Mouse (Mus musculus) embryo, embryonic 11.5 days (tissue): ENCODE measurements around the gene Gm45208.
"Not testable (repeated sequence)": the region's sequence is repeated elsewhere in the genome, so short reads cannot be mapped to it uniquely, and the experiment has no call there.

Source experiments
- DNase-seq: peaks from one replicate; pipeline ENCODE4 v3.0.0-alpha.2; 2012; ENCODE audit warnings: low read depth, low spot score

The Gm45208 gene

DNA sequence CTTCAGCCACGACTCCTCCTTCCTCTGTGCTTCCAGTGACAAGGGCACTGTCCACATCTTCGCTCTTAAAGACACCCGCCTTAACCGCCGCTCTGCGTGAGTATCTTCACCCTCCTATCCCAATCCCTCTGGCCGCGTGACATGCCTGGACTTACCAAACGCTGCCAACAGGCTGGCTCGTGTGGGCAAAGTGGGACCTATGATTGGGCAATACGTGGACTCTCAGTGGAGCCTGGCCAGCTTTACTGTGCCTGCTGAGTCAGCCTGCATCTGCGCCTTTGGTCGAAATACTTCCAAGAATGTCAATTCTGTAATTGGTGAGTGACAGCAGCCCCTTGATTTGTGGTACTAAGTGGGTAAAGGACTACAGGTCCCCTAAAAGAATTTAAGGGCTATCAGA lies 5.1 kb downstream of the Gm45208 start:
- DNase-seq: no peak

DNA sequence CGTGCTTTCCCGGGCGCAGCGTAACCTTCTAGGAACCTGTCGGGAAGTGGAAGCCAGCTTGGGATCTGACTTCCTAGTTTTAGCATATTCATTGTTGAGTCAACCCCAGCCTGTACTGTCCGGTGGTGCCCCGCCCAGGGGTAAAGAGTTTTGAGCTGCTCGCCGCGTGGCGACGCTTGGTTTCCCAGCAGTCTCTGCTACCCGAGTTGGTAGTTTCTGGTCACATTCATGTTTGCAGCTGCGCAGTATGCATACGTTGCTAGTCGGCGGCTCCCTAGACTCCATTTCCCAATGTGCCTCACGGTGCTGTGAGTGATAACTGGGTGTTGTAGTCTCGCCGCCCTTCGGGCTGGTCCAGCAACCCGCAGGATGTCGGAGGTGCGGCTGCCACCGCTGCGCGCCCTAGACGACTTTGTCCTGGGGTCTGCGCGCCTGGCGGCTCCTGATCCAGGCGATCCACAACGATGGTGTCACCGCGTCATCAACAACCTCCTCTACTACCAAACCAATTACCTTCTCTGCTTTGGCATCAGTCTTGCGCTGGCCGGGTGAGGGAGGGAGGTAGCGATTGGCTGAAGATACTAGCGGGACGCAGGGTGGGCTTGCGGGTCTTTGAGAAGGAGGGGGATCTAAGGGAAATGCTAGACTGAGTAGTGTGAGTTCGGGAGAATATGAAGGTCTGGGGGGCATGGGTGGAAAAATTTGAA lies 6.3 kb downstream of the Gm45208 start, which contains the start of gene Praf2:
Praf2 (plus strand) TSS at position 225 of the 707 bp plus-strand sequence.
- peak; percentile 70 for DNase-seq

DNA sequence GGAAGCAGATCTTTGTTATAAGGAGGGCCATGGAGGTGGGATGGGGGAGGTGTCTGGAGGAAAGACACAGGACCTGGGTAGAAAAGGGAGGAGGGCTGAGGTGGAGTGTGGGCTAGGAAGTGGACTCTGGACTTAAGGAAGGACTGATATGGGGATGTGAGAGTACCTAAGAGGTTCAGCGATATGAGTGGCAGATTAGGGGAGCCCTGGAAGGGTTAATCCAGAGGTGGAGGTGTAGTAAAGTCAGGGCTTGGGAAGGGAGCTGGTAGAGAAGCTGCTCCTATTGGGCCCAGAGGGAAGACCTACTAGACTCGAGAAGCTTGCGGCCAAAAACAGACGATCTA lies 6.8 kb downstream of the Gm45208 start:
- DNase-seq: no peak

DNA sequence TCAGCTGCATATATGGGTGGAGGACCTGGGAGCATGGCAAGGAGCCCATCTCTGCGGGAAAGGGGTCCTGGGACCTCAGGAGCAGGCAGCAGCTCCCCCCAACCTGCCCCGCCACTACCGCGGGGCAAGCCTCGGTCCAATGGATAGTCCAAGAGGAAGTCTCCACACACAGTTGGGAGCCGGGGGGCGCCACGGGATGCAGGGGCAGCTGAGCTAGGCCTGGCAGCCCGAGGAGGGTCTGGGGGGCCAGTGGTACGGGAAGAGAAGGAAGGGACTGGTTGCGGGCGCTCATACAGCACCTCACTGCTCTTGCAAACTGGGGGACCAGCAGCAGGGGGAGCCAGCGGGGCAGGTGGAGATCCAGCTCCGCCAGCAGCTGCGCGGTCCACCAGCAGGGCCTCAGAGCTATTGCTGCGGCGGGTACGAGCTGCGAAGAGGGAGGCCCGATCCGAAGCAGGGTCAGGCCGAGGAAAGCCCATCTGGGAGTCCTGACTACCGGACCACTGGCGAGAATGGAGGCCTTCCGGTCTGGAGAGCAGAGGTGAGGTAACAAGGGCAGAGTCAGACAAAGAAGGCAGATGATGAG lies 11.6 kb downstream of the Gm45208 start:
- no peak for DNase-seq

DNA sequence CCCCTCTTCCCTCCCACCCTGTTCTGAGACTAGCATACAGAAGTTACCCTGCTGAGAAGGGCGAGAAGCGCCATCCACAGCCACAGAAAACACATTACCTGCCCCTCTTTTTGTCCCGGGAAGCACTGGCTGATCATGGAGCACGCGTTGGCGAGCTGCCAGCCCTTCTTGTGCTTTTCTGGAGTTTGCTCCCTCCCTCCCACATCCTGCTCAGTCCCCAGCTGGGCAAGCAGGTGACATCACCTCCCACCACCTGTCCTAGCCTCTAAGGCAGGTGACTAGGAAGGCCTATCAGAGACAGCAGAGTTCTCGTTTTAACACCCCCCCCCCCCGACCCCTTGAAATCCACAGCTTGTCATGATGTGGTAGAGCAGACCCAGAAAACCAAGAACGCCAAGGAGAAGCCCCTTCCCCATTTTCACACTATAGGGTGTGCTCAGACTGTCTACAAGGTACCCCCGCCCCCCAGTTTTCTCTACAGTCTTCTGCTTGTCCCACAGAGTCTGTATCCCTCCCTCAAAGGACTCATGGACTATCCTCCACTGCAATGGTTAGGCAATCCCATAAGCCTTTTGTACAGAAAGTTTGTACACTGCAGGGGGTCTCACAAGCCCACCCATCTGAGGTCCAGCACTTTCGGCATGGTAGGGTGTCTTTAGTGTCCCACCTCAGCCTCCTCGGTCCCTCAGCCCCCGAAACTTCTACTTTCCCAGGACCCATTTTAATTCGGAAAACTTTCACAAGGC lies 17.5 kb downstream of the Gm45208 start:
- DNase-seq: no peak

DNA sequence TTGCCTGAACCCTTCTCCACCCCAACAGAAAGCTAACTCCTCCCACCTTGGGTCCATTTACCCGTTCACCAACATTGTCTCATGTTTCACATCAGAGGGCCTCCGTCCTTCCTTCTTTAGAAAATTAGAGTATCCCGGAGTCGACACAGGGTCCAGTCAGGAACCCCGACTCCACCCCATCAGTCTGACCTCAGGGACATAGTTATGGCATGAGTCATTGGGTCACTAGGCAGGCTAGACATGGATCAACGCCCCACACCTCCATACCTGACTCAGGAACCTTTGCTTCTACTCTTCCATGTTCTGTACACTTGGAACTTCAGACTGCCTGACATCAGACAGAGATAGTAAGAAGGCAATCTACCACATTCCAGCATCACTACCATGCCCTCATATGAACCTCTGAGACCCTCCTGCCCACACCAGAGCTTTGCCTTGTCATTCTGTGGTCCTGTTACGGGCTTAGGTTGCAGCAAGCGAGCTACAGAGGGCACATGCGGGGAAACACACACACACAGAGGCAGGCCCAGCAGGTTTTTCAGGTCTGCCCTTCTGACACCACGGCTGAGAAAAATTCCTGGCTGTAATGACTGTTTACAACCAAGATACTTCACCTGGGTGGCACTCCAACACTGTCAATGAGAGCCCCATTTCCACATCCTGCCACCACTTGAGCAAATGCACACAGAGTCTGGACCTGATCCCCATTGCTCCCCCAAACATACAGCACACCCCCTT lies 18.2 kb downstream of the Gm45208 start:
- no peak for DNase-seq

GRCm38 (mm10) chrX:7741103-7741502 lies 19.1 kb downstream of the Gm45208 start:
- DNase-seq: no peak

DNA sequence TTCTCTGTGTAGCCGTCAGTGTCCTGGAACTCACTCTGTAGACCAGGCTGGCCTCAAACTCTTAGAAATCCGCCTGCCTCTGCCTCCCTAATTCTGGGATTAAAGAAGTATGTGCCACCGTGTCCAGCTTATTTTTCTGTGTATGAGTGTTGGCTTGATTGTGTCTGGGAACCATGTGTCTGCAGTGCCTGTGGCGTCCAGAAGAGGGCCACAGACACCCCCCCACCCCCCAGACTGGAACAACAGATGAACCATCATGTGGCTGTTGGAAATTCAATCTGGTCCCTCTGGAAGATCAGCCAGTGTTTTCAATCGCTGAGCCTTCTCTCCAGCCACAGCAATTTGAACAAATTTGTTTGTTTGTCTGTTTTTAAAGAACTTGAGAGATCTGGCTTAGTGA lies 21.4 kb downstream of the Gm45208 start:
- no peak for DNase-seq

DNA sequence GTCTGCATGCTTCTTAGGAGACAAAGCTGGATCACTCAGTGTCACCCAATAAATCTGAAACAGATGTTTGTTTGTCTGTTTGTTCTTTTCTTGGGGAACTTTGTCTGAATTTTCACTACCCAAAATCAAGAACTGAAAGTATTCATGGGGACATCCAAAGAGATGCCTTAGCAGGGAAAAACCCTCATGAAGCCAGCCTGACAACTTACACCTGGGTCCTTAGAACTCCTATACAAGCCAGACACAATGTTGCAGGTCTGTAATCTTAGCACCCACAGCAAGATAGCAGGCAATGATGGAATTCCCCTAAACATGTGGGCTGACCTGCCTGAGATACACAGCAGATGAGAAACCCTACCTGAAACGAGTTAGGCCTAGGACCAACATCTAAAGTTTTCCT lies 22.9 kb downstream of the Gm45208 start:
- DNase-seq: no peak

DNA sequence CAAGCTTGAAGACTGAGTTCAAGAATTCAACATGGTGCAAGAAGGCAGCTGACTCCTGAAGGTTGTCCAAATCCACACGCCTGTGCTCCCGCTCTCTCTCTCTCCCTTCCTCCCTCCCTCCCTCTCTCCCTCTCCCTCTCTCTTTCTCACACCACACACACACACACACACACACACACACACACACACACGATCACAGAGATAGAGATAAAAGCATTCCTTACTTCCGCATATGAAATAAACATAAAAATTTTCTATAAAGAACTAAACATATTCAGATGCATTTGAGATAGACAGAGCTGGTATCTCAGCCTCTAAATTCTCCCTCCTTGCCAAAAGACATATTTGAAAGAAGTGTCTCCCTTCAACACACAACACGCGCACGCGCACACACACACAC lies 23.4 kb downstream of the Gm45208 start:
- DNase-seq: no peak

DNA sequence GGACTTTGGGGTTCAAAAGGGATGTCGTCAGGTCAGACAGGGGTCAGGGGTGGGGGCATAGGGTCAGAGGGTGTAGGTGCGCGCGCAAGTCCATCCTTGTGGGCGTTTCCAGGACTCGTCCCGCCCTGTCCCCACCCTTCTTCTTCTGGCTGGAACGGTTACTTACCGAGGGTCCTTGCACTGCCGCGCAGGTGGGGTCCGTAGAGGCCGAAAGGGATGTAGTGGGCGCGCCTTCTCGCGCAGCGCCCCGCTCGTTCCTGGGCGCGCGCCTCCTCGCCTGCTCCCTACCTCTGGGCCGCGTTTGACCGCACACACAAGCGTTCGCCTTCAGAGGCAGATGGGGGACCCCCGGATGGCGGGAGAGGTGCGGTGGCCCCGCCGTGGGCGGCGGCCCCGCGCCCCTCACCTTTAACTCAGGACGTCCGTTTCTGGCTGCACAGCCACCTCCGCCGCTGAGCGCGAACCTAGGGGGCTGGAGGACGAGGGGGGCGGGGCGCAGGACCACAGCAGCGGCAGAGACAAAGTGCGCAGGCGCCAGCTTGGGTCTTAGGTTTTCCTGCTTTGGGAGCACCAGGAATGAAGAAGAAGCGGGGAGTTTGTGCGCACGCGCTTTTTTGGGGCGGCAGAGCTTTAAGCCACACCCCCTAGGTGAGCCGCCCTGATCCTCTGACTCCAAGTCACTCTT lies 28.5 kb downstream of the Gm45208 start, which contains the start of gene Ccdc120:
Ccdc120 (minus strand) TSS at position 474 of the 685 bp plus-strand sequence.
- peak; percentile 65 for DNase-seq

- DNase-seq: not testable (repeated sequence)
Observed at GRCm38 (mm10) chrX:7753627-7754026, 31.6 kb downstream of the Gm45208 start.

DNA sequence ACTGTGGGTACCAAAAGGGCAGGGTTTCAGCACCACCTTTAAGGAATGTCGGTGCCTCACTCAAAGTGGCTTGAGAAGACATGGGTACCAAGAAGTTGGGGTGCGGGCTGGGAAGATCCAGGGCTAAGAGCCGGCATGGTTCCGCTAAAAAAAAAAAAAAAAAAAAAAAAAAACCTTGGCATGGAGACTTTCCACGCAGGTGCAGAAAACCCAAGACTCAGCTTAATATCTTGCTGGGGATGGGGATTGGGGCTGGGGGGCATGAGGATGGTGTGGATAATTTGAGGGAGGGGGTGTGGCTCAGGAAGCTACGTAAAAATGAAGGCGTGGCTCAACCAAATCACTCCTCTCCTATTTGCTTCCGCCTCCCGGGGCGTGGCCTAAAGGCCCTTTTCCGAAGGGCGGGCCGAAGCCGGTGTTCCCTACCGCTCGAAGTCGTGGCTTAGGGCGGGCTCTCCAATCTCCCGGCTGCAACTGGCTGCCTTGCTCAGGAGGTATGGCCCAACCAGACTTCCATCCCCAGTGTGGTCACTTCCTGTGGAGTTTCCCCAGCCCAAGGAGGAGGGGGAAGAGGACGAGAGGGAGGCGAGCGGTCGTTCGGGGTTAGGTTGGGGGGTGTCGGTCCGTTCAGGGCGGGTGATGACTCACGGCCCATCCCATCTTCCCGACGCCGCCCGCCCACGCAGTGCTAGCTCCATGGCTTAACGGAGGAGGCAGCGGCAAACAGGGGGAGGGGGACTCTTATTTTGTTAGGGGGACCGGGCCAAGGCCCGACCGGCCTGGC lies 40.3 kb downstream of the Gm45208 start, which contains the start of gene Tfe3:
Tfe3 (plus strand) TSS at position 424 of the 784 bp plus-strand sequence.
- peak; percentile 82 for DNase-seq

DNA sequence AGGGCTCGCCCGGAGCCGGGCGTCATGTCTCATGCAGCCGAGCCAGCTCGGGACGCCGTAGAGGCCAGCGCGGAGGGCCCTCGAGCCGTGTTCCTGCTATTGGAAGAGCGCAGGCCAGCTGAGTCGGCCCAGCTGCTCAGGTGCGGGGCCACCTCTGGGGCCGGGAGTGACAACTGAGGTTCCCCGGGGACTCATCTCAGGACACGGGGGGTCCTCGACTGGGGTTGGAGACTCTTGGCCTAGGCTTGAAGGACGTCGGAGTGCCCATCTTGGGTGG lies 40.8 kb downstream of the Gm45208 start:
- DNase-seq: no peak

DNA sequence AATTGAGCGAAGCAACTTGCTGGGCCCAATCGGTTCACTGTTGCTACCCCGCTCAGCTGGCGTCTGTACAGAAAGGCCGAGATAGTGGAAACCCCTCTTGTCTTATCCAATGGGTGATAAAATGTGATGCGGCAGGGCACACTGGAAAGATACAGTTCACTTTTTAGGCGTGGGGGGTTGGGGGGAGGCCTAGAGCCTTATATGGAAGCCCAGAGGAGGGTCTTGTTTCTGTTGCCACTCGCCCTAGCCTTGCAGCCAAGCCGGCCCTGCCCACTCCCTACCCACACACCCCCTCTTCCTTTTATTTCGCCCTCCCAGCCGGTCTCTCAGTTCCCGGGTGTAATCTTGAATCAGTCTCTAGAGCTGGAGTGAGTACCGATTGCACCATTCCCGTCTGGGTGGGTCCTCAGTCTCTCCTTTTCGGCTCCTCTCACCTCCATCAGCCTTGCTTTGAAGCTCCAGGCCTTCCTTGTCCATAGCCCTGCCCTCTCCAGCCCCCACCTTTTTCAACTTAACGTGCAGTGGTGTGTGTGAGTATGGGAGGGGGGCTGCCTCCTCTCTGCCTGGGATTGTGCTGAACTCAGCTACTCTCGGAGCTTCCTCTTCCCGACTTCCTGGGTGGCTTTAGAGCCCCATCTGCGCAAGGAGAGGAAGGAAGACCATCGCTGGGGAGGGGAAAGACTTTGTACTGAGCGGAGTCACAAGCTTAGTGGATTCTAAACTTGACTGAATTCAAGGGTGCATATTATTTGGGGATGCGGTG lies 41.8 kb downstream of the Gm45208 start:
- no peak for DNase-seq

DNA sequence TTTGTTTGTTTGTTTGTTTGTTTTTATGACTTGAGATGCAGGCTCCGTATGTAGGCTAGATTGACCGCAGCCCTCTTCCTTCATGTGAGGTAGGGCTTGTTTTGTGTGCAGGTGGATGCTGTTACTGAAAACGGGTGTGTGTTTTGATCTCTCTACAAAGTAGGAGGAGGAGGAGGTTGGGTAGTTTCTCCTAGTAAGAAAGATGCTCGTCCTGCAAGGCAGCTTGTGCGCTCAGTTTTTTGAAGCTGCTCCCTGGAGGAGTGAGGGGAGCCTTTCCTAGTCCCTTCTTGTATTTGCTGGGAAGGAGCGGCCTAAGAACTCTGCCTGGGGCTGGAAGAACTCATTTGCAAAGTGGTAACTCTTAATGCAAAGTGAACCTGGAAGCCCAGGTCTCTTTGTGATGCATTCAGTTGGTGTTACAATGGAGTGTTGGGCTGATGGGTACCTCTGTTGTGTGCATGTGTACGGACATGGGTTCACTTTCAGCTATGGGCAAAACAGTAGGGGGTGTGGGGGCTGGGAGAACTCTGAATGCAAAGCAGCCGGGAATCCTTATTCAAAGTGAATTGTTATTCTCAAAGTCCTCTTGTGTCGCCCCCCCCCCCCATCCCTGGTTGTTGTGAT lies 42.7 kb downstream of the Gm45208 start:
- no peak for DNase-seq

GRCm38 (mm10) chrX:7765281-7765670 lies 43.2 kb downstream of the Gm45208 start:
- DNase-seq: no peak

DNA sequence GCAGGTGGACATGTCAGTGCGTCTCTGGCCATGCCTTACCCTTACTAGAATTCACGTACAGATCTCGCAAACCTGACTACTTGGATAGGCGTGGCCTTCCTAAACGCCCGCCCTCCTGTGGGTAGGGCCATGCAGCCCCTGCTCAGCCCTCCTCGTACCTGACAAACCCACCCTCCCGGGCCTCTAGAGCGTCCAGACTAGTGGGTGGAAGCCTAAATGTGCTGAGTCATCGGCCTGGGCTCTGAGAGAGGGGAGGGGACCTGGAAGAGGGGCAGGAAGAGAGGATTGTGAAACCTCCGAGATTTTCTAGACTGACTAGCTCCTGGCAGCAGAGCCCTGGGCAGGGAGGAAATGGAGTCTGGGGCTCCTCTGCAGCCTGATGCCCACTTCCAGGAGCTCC lies 43.7 kb downstream of the Gm45208 start:
- no peak for DNase-seq

DNA sequence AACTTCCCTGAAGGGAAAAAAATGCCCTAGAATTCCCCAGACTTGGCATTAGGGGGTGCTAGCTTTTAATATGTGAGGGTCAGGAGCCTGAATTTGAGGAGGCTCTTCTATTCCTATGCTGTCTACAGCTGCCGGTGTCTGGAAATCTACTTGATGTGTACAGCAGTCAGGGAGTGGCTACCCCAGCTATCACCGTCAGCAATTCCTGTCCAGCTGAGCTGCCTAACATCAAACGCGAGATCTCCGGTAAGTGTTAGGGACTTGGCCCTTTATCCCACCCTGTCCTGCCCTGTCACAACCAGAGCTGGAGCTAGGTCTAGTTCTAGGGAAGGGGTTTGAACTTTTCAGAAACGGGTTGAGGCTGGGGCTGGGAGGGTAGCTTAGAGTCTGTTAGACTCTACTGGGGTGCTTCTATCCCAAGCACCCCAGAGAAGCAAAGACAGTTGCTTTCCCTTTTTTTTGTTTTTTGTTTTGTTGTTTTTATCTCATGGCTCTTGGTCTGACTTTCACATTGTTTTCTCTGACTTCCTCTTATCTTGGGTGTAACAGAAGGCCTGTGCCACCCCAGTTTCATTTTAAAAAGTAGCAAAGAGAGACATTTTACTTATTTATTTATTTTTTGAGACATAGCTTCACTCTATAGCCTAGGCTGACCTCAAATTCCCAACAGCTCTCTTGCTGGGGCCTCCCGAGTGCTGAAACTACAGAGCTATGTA lies 47.4 kb downstream of the Gm45208 start:
- DNase-seq: no peak
